ENCODE assay signal across 13 mouse cellular contexts in the genomic region with DNA sequence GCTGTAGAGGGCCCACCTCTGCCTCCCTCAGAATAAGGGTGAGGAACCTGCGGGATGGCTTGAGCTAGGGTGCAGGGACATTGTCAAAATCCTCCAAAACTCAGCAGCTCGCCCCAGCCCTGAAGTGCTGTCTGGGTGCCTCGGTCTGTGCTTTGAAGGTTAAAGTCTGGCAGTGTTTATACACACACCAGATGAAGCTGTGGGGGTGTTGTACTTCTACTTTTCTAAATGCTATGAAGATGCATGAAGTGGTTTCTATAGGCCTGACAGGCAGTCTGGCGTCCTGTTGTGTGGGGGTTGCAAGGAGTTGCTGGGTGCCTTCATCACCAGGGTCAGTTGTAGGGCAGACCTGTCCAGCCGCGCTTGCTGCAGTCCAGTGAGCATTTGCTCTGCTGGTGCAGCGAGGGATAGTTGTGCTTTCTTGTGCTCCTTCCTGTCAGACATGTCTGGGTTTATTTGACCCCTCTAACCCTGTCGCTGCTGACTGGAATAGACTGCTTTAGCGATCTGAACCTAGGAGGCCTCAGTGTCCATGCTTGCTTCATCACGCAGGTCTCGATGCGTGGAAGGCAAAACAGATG. TPM values are rescaled to one million over a fixed set of nuclear protein-coding genes. Genes with fewer than 3 reads are reported as not detected.
DNase-seq lines count a peak whose midpoint lies in the region; ATAC-seq and TF ChIP-seq lines count a peak whose summit lies in the region.
"Had no signal": no experiment of that assay in that cellular context is flagged by ENCODE, and none has a peak within 500 bp of the region (broad histone marks: within the 10 kb centered on the region; RNA-seq: fewer than 3 reads in every experiment).

No protein-coding gene starts in this region.

- H3K4me2 ChIP-seq in heart, embryonic 13.5 days: peak overlapping the region; percentile 27
- no peak overlapping the region for H3K4me2 ChIP-seq in liver, embryonic 13.5 days
- no peak overlapping the region for H3K4me2 ChIP-seq in liver, postnatal 0 days (ENCODE audit: low read depth, low read length)
- H3K4me2 ChIP-seq: intestine, embryonic 15.5 days; limb, embryonic 12.5 days had no signal

- ATAC-seq in heart, embryonic 13.5 days (ENCODE audit: extremely low read depth, insufficient number of reproducible peaks, low FRiP score, low TSS enrichment): no peak
- peak; percentile 26; the same call in 1 of the 2 replicates for ATAC-seq in liver, embryonic 13.5 days (ENCODE audit: low read depth)
- ATAC-seq in liver, postnatal 0 days: no peak
- ATAC-seq: intestine, embryonic 15.5 days had no signal

- no peaks in the 10 kb centered on the region for H3K9me3 ChIP-seq in heart, embryonic 13.5 days
- H3K9me3 ChIP-seq in liver, embryonic 13.5 days (replicated peaks): no peaks in the 10 kb centered on the region
- no peaks in the 10 kb centered on the region for H3K9me3 ChIP-seq in liver, postnatal 0 days (ENCODE audit: low read length)
- H3K9me3 ChIP-seq: intestine, embryonic 15.5 days; limb, embryonic 12.5 days had no signal

- TF ChIP-seq EP300 in heart, adult 2 months (IDR thresholded peaks at IDR 0.05; ENCODE audit: insufficient read depth, low read depth, low read length): no peak
- no peak for TF ChIP-seq EP300 in liver, postnatal 0 days (IDR thresholded peaks at IDR 0.05; ENCODE audit: low read depth)

- WGBS in heart, embryonic 13.5 days: 45% methylated on average over 12 of the region's 12 CpGs
- WGBS in heart, adult 2 months: 62% methylated on average over 12 of the region's 12 CpGs
- WGBS in liver, embryonic 13.5 days (ENCODE audit: insufficient replicate concordance): 76% methylated on average over 12 of the region's 12 CpGs
- 70% methylated on average over 12 of the region's 12 CpGs for WGBS in liver, postnatal 0 days (ENCODE audit: insufficient replicate concordance)
- 29% methylated on average over 12 of the region's 12 CpGs for WGBS in kidney, adult 2 months

- peak overlapping the region; percentile 65 for H3K27ac ChIP-seq in heart, embryonic 13.5 days (replicated peaks)
- H3K27ac ChIP-seq in heart, adult 2 months: no peak overlapping the region
- H3K27ac ChIP-seq in liver, embryonic 13.5 days: 0 out of 2 replicates have a peak overlapping the region, but pooled peaks have one; percentile 21
- no peak overlapping the region for H3K27ac ChIP-seq in liver, postnatal 0 days (ENCODE audit: low read depth)
- peak overlapping the region; percentile 62; the same call in 1 of the 2 replicates for H3K27ac ChIP-seq in kidney, adult 2 months (ENCODE audit: insufficient read depth, low read depth, low read length)
- H3K27ac ChIP-seq: intestine, embryonic 15.5 days; limb, embryonic 12.5 days; macrophage had no signal

- no peak for TF ChIP-seq POLR2A in heart, adult 2 months (IDR thresholded peaks at IDR 0.05; ENCODE audit: insufficient read depth, low read depth, low read length)
- no peak for TF ChIP-seq POLR2A in kidney, adult 2 months (IDR thresholded peaks at IDR 0.05; ENCODE audit: low read depth, low read length)

- TF ChIP-seq CTCF in heart, adult 2 months (IDR thresholded peaks at IDR 0.05): no peak
- no peak for TF ChIP-seq CTCF in liver, postnatal 0 days (IDR thresholded peaks at IDR 0.05; ENCODE audit: low read depth)
- no peak for TF ChIP-seq CTCF in kidney, adult 2 months (conservative IDR thresholded peaks at IDR 0.05; ENCODE audit: insufficient read depth, insufficient read length, low read depth, low read length)

- H3K79me2 ChIP-seq in heart, adult 2 months (replicated peaks; ENCODE audit: control insufficient read depth, insufficient read depth, low read length): peaks cover 5% of the 10 kb centered on the region

- H3K4me1 ChIP-seq in heart, embryonic 13.5 days: peaks cover 32% of the 10 kb centered on the region
- peaks cover 3% of the 10 kb centered on the region; the same call in 1 of the 2 replicates for H3K4me1 ChIP-seq in heart, adult 2 months (ENCODE audit: control insufficient read depth, insufficient read depth, low read length)
- peaks cover 33% of the 10 kb centered on the region for H3K4me1 ChIP-seq in liver, embryonic 13.5 days (replicated peaks)
- 0 out of 2 replicates have a peak, but pooled peaks cover 4% of the 10 kb centered on the region for H3K4me1 ChIP-seq in liver, postnatal 0 days (ENCODE audit: insufficient read depth)
- peaks cover 19% of the 10 kb centered on the region for H3K4me1 ChIP-seq in kidney, adult 2 months (ENCODE audit: control insufficient read depth, insufficient read depth, low read length)

- peaks cover 9% of the 10 kb centered on the region; the same call in 1 of the 2 replicates for H3K36me3 ChIP-seq in heart, embryonic 13.5 days
- H3K36me3 ChIP-seq in heart, adult 2 months (ENCODE audit: control insufficient read depth, insufficient read depth, low read length): no peaks in the 10 kb centered on the region
- 0 out of 2 replicates have a peak, but pooled peaks cover 3% of the 10 kb centered on the region for H3K36me3 ChIP-seq in liver, embryonic 13.5 days
- no peaks in the 10 kb centered on the region for H3K36me3 ChIP-seq in liver, postnatal 0 days (replicated peaks; ENCODE audit: insufficient read depth, low read length)
- H3K36me3 ChIP-seq in kidney, adult 2 months (ENCODE audit: control insufficient read depth, insufficient read depth, low read length): no peaks in the 10 kb centered on the region
- H3K36me3 ChIP-seq: intestine, embryonic 15.5 days had no signal

- DNase-seq in heart, adult 2 months: no peak
- DNase-seq in liver, embryonic 13.5 days: no peak
- DNase-seq in liver, postnatal 0 days: no peak
- DNase-seq in kidney, adult 2 months: peak; percentile 53
- peak; percentile 23 for DNase-seq in mesoderm, embryonic 11.5 days (ENCODE audit: low read depth, low spot score)
- DNase-seq in adrenal gland, postnatal 10 days: no peak
- DNase-seq in right cerebral cortex, adult 18-20 months: no peak
- DNase-seq: B cell, adult 2 months; cerebellum, adult 11 months had no signal

- intact Hi-C loops in heart, adult 2 months (cut with DNase I): no loop called here

- peak overlapping the region; percentile 33 for H3K9ac ChIP-seq in heart, embryonic 13.5 days
- H3K9ac ChIP-seq in heart, adult 2 months (ENCODE audit: low read depth, low read length): no peak overlapping the region
- no peak overlapping the region for H3K9ac ChIP-seq in liver, embryonic 13.5 days
- no peak overlapping the region for H3K9ac ChIP-seq in liver, postnatal 0 days (replicated peaks)
- H3K9ac ChIP-seq: intestine, embryonic 15.5 days; limb, embryonic 12.5 days had no signal

- no peak overlapping the region for H3K4me3 ChIP-seq in heart, embryonic 13.5 days
- no peak overlapping the region for H3K4me3 ChIP-seq in heart, adult 2 months
- H3K4me3 ChIP-seq in liver, embryonic 13.5 days (replicated peaks): no peak overlapping the region
- no peak overlapping the region for H3K4me3 ChIP-seq in liver, postnatal 0 days (ENCODE audit: low read depth, low read length)
- H3K4me3 ChIP-seq in kidney, adult 2 months (ENCODE audit: insufficient read depth, low read depth, low read length): no peak overlapping the region
- H3K4me3 ChIP-seq: intestine, embryonic 15.5 days; limb, embryonic 12.5 days had no signal

- H3K27me3 ChIP-seq in heart, embryonic 13.5 days (replicated peaks): no peaks in the 10 kb centered on the region
- H3K27me3 ChIP-seq in heart, adult 2 months (ENCODE audit: control insufficient read depth, insufficient read depth, low read length): no peaks in the 10 kb centered on the region
- no peaks in the 10 kb centered on the region for H3K27me3 ChIP-seq in liver, embryonic 13.5 days
- H3K27me3 ChIP-seq in liver, postnatal 0 days (ENCODE audit: insufficient read depth, low read length): no peaks in the 10 kb centered on the region
- no peaks in the 10 kb centered on the region for H3K27me3 ChIP-seq in kidney, adult 2 months (replicated peaks; ENCODE audit: control insufficient read depth, insufficient read depth, low read length)
- H3K27me3 ChIP-seq: intestine, embryonic 15.5 days; limb, embryonic 12.5 days had no signal

RNA-seq across cellular contexts. Expression of gene Rcor1, which starts 37.3 kb away (rescaled TPM):
- 5.4 and 6.7 TPM in 2 replicates for polyA plus RNA-seq in heart, embryonic 13.5 days (2015; fragmentation: Nextera tagmentation; extraction: Ambion mirVana)
- total RNA-seq in heart, adult 2 months (2021): 10 to 100 TPM; 13.9 to 14.8 TPM
- 5.9 and 9.9 TPM in 2 replicates for polyA plus RNA-seq in heart, adult 2 months (2012; rRNA removed)
- 5.8 and 6.1 TPM in 2 replicates for polyA plus RNA-seq in liver, embryonic 13.5 days (2015; fragmentation: Nextera tagmentation; extraction: Ambion mirVana)
- 3.6 and 4.8 TPM in 2 replicates for polyA plus RNA-seq in liver, postnatal 0 days (2015; fragmentation: Nextera tagmentation; extraction: Ambion mirVana)
- polyA plus RNA-seq in kidney, adult 2 months (2012; rRNA removed): 9.7 and 11.5 TPM in 2 replicates
- 10 to 100 TPM; 38.5 to 39.2 TPM for total RNA-seq in adrenal gland, postnatal 10 days (2021)

Comparison
In these comparisons a context has a peak if more than half of its experiments do, and no peak if none do; other contexts are left out.
1. H3K27ac ChIP-seq: peak in heart, embryonic 13.5 days (single experiment), liver, embryonic 13.5 days (single experiment) and kidney, adult 2 months (single experiment); none in heart, adult 2 months (single experiment) and liver, postnatal 0 days (single experiment).
2. DNase-seq: peak in kidney, adult 2 months (single experiment) and mesoderm, embryonic 11.5 days (single experiment); none in heart, adult 2 months (0 of 2), liver, embryonic 13.5 days (single experiment), liver, postnatal 0 days (single experiment), adrenal gland, postnatal 10 days (single experiment) and right cerebral cortex, adult 18-20 months (single experiment).